Mouse (Mus musculus): ENCODE data around the gene Cic.

Cic gene

GRCm38 (mm10) chr7:25269029-25269428 is 1.5 kb downstream of the Cic start:
- DNase-seq (ENCODE audit: low read depth, low spot score), result no peak

GRCm38 (mm10) chr7:25269545-25270271 is 2.2 kb downstream of the Cic start:
- DNase-seq (ENCODE audit: low read depth, low spot score), result no peak

GRCm38 (mm10) chr7:25270652-25271633 is 3.4 kb downstream of the Cic start:
- DNase-seq (ENCODE audit: low read depth, low spot score), result no peak

- no peak for DNase-seq (ENCODE audit: low read depth, low spot score)
These were observed 4.3 kb downstream of the Cic start for GRCm38 (mm10) chr7:25271651-25272444.

- DNase-seq (ENCODE audit: low read depth, low spot score), result no peak
These were observed 5.1 kb downstream of the Cic start for GRCm38 (mm10) chr7:25272445-25273258.

- DNase-seq (ENCODE audit: low read depth, low spot score), result no peak
These were observed 6.0 kb downstream of the Cic start for GRCm38 (mm10) chr7:25273259-25274241.

- no peak for DNase-seq (ENCODE audit: low read depth, low spot score)
These were observed 7.1 kb downstream of the Cic start for GRCm38 (mm10) chr7:25274571-25274970.

- no peak for DNase-seq (ENCODE audit: low read depth, low spot score)
These were observed 7.5 kb downstream of the Cic start for GRCm38 (mm10) chr7:25274996-25275395.

GRCm38 (mm10) chr7:25275555-25276298 is 8.2 kb downstream of the Cic start:
- DNase-seq (ENCODE audit: low read depth, low spot score), result no peak

GRCm38 (mm10) chr7:25277405-25277804 is 9.9 kb downstream of the Cic start:
- DNase-seq (ENCODE audit: low read depth, low spot score), result no peak

- DNase-seq (ENCODE audit: low read depth, low spot score), result no peak
These were observed 10.5 kb downstream of the Cic start for GRCm38 (mm10) chr7:25277998-25278340.

GRCm38 (mm10) chr7:25278341-25279075 is 11.0 kb downstream of the Cic start:
- peak; percentile 57 for DNase-seq (ENCODE audit: low read depth, low spot score)

- DNase-seq (ENCODE audit: low read depth, low spot score), result peak; percentile 61
These were observed 11.8 kb downstream of the Cic start for GRCm38 (mm10) chr7:25279076-25279860.

- DNase-seq (ENCODE audit: low read depth, low spot score), result no peak
These were observed 12.6 kb downstream of the Cic start for GRCm38 (mm10) chr7:25279861-25280791.

GRCm38 (mm10) chr7:25281166-25281733 is 13.7 kb downstream of the Cic start:
- DNase-seq (ENCODE audit: low read depth, low spot score), result no peak
